In genomic region chr5:24208505-24208904, GRCm38 (mm10) we compare ENCODE assay signal across 20 mouse cellular contexts. TPM values are rescaled to one million over a fixed set of nuclear protein-coding genes. Genes with fewer than 3 reads are reported as not detected.
DNase-seq lines count a peak whose midpoint lies in the region; ATAC-seq lines count a peak whose summit lies in the region.
"Had no signal": no experiment of that assay in that cellular context is flagged by ENCODE, and none has a peak within 500 bp of the region (broad histone marks: within the 10 kb centered on the region; RNA-seq: fewer than 3 reads in every experiment).

No protein-coding gene starts in this region.

- DNase-seq in 416B (ENCODE audit: low read depth) (peak; percentile 58), MEL-GATA-1-ER (ENCODE audit: extremely low read depth, low read depth) (peak; percentile 44)
- DNase-seq in lung, postnatal 36 days = no peak
- no peak for DNase-seq in midbrain, embryonic 10.5 days (ENCODE audit: low spot score)
- no peak for DNase-seq in left cerebral cortex, postnatal 14 days (ENCODE audit: low spot score in 2 of 2)
- DNase-seq: adrenal gland, adult 2 months; adrenal gland, postnatal 10 days; adrenal gland, postnatal 25 days; cerebellum, adult 11 months; cerebellum, adult 18-20 months; cerebellum, adult 8-10 months; cerebellum, adult 9-11 months; cerebellum, postnatal 14 days; cerebellum, postnatal 36 days; forebrain, postnatal 0 days had no signal

- H3K27ac ChIP-seq in midbrain, embryonic 10.5 days (replicated peaks) = no peak overlapping the region
- H3K27ac ChIP-seq: embryonic facial prominence, embryonic 10.5 days; embryonic facial prominence, embryonic 12.5 days; forebrain, embryonic 13.5 days; forebrain, embryonic 15.5 days had no signal

- no peaks in the 10 kb centered on the region for H3K4me1 ChIP-seq in midbrain, embryonic 10.5 days
- H3K4me1 ChIP-seq: embryonic facial prominence, embryonic 10.5 days; embryonic facial prominence, embryonic 12.5 days; forebrain, embryonic 13.5 days; forebrain, embryonic 15.5 days had no signal

- H3K36me3 ChIP-seq in midbrain, embryonic 10.5 days = no peaks in the 10 kb centered on the region
- H3K36me3 ChIP-seq: embryonic facial prominence, embryonic 10.5 days; embryonic facial prominence, embryonic 12.5 days; forebrain, embryonic 15.5 days had no signal

- H3K27me3 ChIP-seq in midbrain, embryonic 10.5 days (ENCODE audit: low read depth, poor library complexity, severe bottlenecking) = no peaks in the 10 kb centered on the region
- H3K27me3 ChIP-seq: embryonic facial prominence, embryonic 12.5 days; forebrain, embryonic 15.5 days had no signal

- ATAC-seq in megakaryocyte progenitor cell, adult 5-6 weeks (replicated peaks; ENCODE audit: poor library complexity) = peak; percentile 79
- ATAC-seq: forebrain, embryonic 13.5 days; forebrain, embryonic 15.5 days; forebrain, postnatal 0 days had no signal

- no peaks in the 10 kb centered on the region for H3K9me3 ChIP-seq in midbrain, embryonic 10.5 days (replicated peaks)
- H3K9me3 ChIP-seq: embryonic facial prominence, embryonic 10.5 days; embryonic facial prominence, embryonic 12.5 days; forebrain, embryonic 13.5 days; forebrain, embryonic 15.5 days had no signal

- no peak overlapping the region for H3K4me3 ChIP-seq in midbrain, embryonic 10.5 days
- H3K4me3 ChIP-seq: embryonic facial prominence, embryonic 10.5 days; embryonic facial prominence, embryonic 12.5 days; forebrain, embryonic 13.5 days; forebrain, embryonic 15.5 days had no signal

- intact Hi-C loops in left cerebral cortex, postnatal 14 days (cut with DNase I) = no loop called here

- 94% methylated on average over 5 of the region's 5 CpGs for WGBS in midbrain, embryonic 10.5 days

RNA-seq across cellular contexts. Expression of gene Nupl2, which starts 43.7 kb away (rescaled TPM):
- total RNA-seq in megakaryocyte progenitor cell, adult 5-6 weeks (2015) = 13.2 and 16.1 TPM in 2 replicates
- 5.7 and 10.1 TPM in 2 replicates for total RNA-seq in megakaryocyte progenitor cell, adult 5-6 weeks (2017)
- polyA plus RNA-seq in midbrain, embryonic 10.5 days (2016; fragmentation: Nextera tagmentation; extraction: Ambion mirVana) = 19.8 and 21.9 TPM in 2 replicates
- total RNA-seq in left cerebral cortex, postnatal 14 days (2021) = 10 to 100 TPM in 1 of 2 experiments, 1 to 10 TPM in 1; 9.4 to 10.3 TPM

Comparison
In these comparisons a context has a peak if more than half of its experiments do, and no peak if none do; other contexts are left out.
1. DNase-seq: peak in 416B (single experiment) and MEL-GATA-1-ER (single experiment); none in lung, postnatal 36 days (single experiment), midbrain, embryonic 10.5 days (single experiment) and left cerebral cortex, postnatal 14 days (0 of 2).